Mouse (Mus musculus) liver, embryonic 14.5 days (tissue): Measurements from ENCODE around the gene Cd84.
A peak's percentile ranks its signal among the peaks of the same experiment; 100 is the strongest.

Source experiments
- CTCF ChIP-seq: IDR thresholded peaks from 2 replicates; pipeline ENCODE4 v1.5.1; 2016; ENCODE audit warnings: antibody characterized with exemption, low read depth, control low read depth
- EP300 ChIP-seq: IDR thresholded peaks from 2 replicates; pipeline ENCODE4 v1.6.1; 2016; ENCODE audit warnings: antibody characterized with exemption, low read depth

GRCm38 (mm10) chr1:171815545-171816439 lies 23.7 kb upstream of the Cd84 start:
- TF ChIP-seq EP300 (no peak), CTCF (peak; percentile 79)
